Mouse (Mus musculus): ENCODE measurements at regions not wholly inside any gene's neighbourhood (a gene's known extent, or its start where the extent isn't known, plus 50 kb on each side); places are given as distances from the start of the nearest gene placed in this dataset.

GRCm38 (mm10) chr5:64750406-64750805 is 52.8 kb upstream of the Klf3 start:
- no peak for DNase-seq

GRCm38 (mm10) chr5:64750976-64751656 is 52.1 kb upstream of the Klf3 start:
- DNase-seq: no peak

GRCm38 (mm10) chr5:64753142-64753750 is 49.9 kb upstream of the Klf3 start:
- no peak for DNase-seq
